Mouse (Mus musculus) megakaryocyte, embryonic 14.5 days (primary cell): ENCODE results near the gene Kif5c. TPM values are rescaled to one million over a fixed set of nuclear protein-coding genes. Genes with fewer than 3 reads are reported as not detected.

Experiments
- H3K27me3 ChIP-seq: replicated peaks from 2 replicates; pipeline ENCODE3; 2012; ENCODE audit warnings: inconsistent platforms
- H3K36me3 ChIP-seq: replicated peaks from 2 replicates; pipeline ENCODE3; 2012; ENCODE audit warnings: low read length, inconsistent platforms, mixed read lengths
- H3K4me1 ChIP-seq: 2 replicates; pipeline ENCODE4 v1.6.1; 2012; ENCODE audit warnings: inconsistent platforms
- H3K4me3 ChIP-seq: replicated peaks from 2 replicates; pipeline ENCODE3; 2012; ENCODE audit warnings: moderate library complexity, mild to moderate bottlenecking, inconsistent platforms
- H3K9me3 ChIP-seq: 2 replicates; pipeline ENCODE4 v1.6.1; 2012; ENCODE audit warnings: inconsistent platforms
- FLI1 ChIP-seq: IDR thresholded peaks from 2 replicates; pipeline ENCODE4 v1.6.1; 2012; ENCODE audit warnings: low read length, inconsistent platforms, mixed read lengths
- GATA1 ChIP-seq: IDR thresholded peaks from 3 replicates; pipeline ENCODE4 v1.6.1; 2012; ENCODE audit warnings: mixed read lengths, low read length, inconsistent platforms, borderline replicate concordance
- polyA plus RNA-seq: library from polyadenylated mRNA; stranded (reverse); fragments of >175 nt; gene quantifications from 2 replicates; pipeline ENCODE4 v1.2.3, GENCODE M21; 2012; ENCODE audit warnings: low replicate concordance; ENCODE audit not compliant: insufficient read depth

Kif5c gene
- polyA plus RNA-seq, 1 experiment = 0.02 TPM

- no peaks in the 10 kb centered on the region for H3K4me1 ChIP-seq
- no peak for TF ChIP-seq GATA1
- TF ChIP-seq FLI1 = no peak
- no peaks in the 10 kb centered on the region for H3K36me3 ChIP-seq
- H3K4me3 ChIP-seq = no peak overlapping the region
- H3K9me3 ChIP-seq = peaks cover 12% of the 10 kb centered on the region
- no peaks in the 10 kb centered on the region for H3K27me3 ChIP-seq
Observed at GRCm38 (mm10) chr2:49647591-49647990, 28.5 kb downstream of the Kif5c start.

- Histone ChIP-seq H3K36me3 (no peaks in the 10 kb centered on the region), H3K9me3 (peaks cover 12% of the 10 kb centered on the region), H3K4me3 (no peak overlapping the region), H3K27me3 (no peaks in the 10 kb centered on the region), H3K4me1 (no peaks in the 10 kb centered on the region)
- TF ChIP-seq FLI1 (no peak), GATA1 (no peak)
Observed at GRCm38 (mm10) chr2:49648344-49648743, 29.2 kb downstream of the Kif5c start.

- Histone ChIP-seq H3K36me3 (no peaks in the 10 kb centered on the region), H3K4me3 (no peak overlapping the region), H3K27me3 (no peaks in the 10 kb centered on the region), H3K4me1 (no peaks in the 10 kb centered on the region), H3K9me3 (peaks cover 11% of the 10 kb centered on the region)
- no peak for TF ChIP-seq FLI1
- no peak for TF ChIP-seq GATA1
Observed at GRCm38 (mm10) chr2:49648806-49649205, 29.7 kb downstream of the Kif5c start.

GRCm38 (mm10) chr2:49649211-49649610 lies 30.1 kb downstream of the Kif5c start:
- Histone ChIP-seq H3K36me3 (no peaks in the 10 kb centered on the region), H3K27me3 (no peaks in the 10 kb centered on the region), H3K4me1 (no peaks in the 10 kb centered on the region), H3K9me3 (peaks cover 7% of the 10 kb centered on the region), H3K4me3 (no peak overlapping the region)
- no peak for TF ChIP-seq GATA1
- no peak for TF ChIP-seq FLI1

DNA sequence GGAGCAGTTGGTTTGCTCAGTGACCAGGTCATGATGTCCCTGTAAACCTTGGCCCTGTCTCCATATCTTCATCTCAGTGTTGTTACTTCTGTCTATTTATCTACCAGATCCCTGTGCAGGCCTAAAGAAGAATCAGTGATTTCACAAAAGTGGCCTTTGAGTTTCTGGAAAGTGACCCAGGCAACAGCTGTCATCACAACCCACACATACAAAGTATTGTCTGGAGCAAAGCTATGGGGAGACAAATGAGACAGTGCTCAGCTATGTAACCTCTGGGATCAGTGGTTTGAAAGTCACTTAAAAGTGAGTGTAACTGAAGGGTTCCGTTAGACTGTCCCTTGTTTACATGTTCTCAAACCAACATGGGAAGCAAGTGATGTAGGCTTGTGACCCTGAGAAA lies 32.6 kb downstream of the Kif5c start:
- TF ChIP-seq FLI1 (no peak), GATA1 (no peak)
- Histone ChIP-seq H3K27me3 (peaks cover 3% of the 10 kb centered on the region), H3K4me3 (no peak overlapping the region), H3K36me3 (no peaks in the 10 kb centered on the region), H3K9me3 (no peaks in the 10 kb centered on the region), H3K4me1 (no peaks in the 10 kb centered on the region)

- no peaks in the 10 kb centered on the region for H3K9me3 ChIP-seq
- H3K4me3 ChIP-seq = no peak overlapping the region
- peaks cover 3% of the 10 kb centered on the region for H3K27me3 ChIP-seq
- H3K36me3 ChIP-seq = no peaks in the 10 kb centered on the region
- H3K4me1 ChIP-seq = no peaks in the 10 kb centered on the region
- TF ChIP-seq FLI1 (no peak), GATA1 (no peak)
Observed at GRCm38 (mm10) chr2:49654606-49655005, 35.5 kb downstream of the Kif5c start.

DNA sequence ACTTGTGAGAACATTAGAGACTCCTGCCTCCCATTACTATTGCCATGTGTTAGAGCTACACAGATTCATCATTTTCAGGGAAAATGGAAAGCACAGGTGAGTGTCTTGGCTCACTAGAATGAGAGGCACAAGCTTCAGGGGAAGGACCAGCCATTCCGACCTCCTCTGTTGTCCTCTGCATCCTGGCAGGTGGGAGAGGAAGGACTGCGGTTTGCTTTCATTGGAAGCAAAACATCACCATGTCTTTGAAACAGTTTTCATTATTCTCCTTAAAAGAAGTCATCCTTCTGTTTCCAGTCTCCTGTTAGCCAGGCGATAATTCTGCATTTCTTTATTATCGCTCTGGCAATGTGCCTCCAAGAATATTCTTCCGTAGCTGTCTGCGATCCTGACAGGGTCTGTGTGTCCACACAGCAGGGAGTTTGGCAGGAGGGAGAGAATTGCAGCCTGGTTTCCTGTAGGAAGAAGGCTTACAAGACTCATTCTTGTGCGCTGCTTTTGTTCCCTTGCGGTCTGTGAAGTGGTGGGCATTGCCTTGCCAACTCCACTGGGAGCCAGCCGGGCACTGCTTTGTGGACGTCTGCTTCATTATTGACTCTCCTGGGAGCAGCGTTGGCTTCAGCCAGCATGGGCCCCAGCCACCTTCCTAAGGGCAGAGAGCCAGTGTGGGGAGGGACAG lies 36.2 kb downstream of the Kif5c start:
- Histone ChIP-seq H3K4me1 (no peaks in the 10 kb centered on the region), H3K4me3 (no peak overlapping the region), H3K27me3 (peaks cover 3% of the 10 kb centered on the region), H3K9me3 (no peaks in the 10 kb centered on the region), H3K36me3 (no peaks in the 10 kb centered on the region)
- TF ChIP-seq GATA1 = no peak
- TF ChIP-seq FLI1 = no peak

GRCm38 (mm10) chr2:49655874-49656195 lies 36.7 kb downstream of the Kif5c start:
- Histone ChIP-seq H3K27me3 (peaks cover 3% of the 10 kb centered on the region), H3K4me3 (no peak overlapping the region), H3K4me1 (no peaks in the 10 kb centered on the region), H3K9me3 (no peaks in the 10 kb centered on the region), H3K36me3 (no peaks in the 10 kb centered on the region)
- TF ChIP-seq FLI1 = no peak
- TF ChIP-seq GATA1 = no peak

DNA sequence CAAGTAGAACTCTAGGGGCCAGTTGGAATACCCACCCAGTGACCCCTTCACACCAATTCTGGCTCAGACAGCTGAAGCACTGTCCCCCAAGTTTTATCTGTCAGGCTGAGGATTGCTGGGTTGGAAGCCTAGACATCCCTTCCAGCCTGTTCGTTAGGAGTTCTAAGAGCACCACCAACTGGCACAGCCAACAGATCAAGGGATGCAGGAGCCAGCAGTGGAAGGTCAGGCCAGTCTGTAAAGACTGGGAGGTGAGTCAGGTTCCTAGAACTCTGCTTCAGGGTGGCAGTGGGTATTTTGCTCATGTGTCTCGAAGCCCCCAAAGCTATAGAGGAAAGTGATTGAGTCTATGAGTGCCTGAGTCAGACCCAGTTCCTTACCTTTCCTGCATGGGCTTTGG lies 37.9 kb downstream of the Kif5c start:
- no peaks in the 10 kb centered on the region for H3K9me3 ChIP-seq
- H3K4me1 ChIP-seq = no peaks in the 10 kb centered on the region
- no peak for TF ChIP-seq GATA1
- no peak for TF ChIP-seq FLI1
- H3K27me3 ChIP-seq = peaks cover 3% of the 10 kb centered on the region
- no peaks in the 10 kb centered on the region for H3K36me3 ChIP-seq
- H3K4me3 ChIP-seq = no peak overlapping the region

DNA sequence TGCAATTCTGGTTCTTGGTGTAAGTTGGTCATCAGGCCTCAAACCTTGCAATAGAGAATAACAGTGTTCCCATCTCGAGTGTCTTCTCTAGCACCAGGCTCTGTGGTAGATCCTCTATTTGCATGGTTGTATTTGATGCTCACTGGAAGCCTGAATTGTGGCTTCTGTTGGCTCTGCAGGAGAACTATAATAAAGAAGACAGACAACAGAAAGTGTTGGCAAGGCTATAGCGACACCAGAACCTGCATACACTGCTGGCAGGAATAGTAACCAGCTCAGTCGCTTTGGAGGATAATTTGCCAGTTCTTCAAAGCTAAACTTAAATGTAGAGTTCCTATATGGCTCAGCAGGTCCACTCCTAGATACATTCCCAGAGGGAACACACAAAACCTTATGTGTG lies 38.6 kb downstream of the Kif5c start:
- H3K4me1 ChIP-seq = no peaks in the 10 kb centered on the region
- no peaks in the 10 kb centered on the region for H3K9me3 ChIP-seq
- H3K36me3 ChIP-seq = no peaks in the 10 kb centered on the region
- peaks cover 3% of the 10 kb centered on the region for H3K27me3 ChIP-seq
- no peak overlapping the region for H3K4me3 ChIP-seq
- TF ChIP-seq FLI1 = no peak

DNA sequence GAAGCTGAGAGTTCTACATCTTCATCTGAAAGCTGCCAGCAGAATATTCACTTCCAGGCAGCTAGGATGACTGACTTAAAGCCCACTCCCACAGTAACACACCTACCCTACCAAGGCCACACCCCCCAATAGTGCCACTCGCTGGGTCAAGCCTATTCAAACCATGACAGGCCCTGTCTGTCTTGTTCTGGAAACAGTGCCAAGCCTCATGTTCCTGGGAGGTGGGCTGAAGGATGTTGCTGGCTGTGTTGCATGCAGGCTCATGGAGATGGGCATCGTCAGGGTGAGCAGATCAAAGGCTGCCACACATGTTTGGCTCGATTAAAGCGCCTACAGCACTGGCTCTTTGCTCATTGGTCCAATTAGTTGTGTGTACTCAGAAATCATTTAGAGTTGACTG lies 39.9 kb downstream of the Kif5c start:
- TF ChIP-seq GATA1 (no peak), FLI1 (no peak)
- no peaks in the 10 kb centered on the region for H3K9me3 ChIP-seq
- H3K4me3 ChIP-seq = no peak overlapping the region
- H3K27me3 ChIP-seq = peaks cover 3% of the 10 kb centered on the region
- no peaks in the 10 kb centered on the region for H3K36me3 ChIP-seq
- H3K4me1 ChIP-seq = no peaks in the 10 kb centered on the region
